Mouse (Mus musculus) heart, adult 11 months (tissue): Measurements from ENCODE around the gene Ubap1l.

Experiments
- DNase-seq: peaks from one replicate; pipeline ENCODE4 v3.0.0; 2022

The Ubap1l gene

GRCm38 (mm10) chr9:65411326-65411725 lies 50.5 kb downstream of the Ubap1l start:
- DNase-seq, result peak; percentile 66

DNA sequence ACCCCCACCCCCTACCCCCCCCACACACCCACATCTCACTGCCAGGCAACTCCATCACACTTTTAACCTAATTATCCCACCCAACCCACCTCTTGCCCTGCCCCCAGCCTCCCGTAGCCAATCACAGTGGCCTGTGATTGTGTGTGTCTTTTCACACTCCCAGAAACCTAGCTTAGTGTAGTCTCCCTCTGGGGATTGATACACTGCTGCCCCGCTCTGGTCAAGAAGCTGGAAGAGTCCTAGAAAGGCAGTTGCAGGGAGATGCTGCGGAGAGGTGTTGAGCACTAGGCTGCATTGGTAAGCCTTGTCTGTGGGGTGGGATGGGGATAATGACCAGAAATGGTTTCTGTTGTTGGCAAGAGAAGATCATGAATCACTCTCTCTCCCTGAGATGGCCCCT lies 56.9 kb downstream of the Ubap1l start:
- no peak for DNase-seq

DNA sequence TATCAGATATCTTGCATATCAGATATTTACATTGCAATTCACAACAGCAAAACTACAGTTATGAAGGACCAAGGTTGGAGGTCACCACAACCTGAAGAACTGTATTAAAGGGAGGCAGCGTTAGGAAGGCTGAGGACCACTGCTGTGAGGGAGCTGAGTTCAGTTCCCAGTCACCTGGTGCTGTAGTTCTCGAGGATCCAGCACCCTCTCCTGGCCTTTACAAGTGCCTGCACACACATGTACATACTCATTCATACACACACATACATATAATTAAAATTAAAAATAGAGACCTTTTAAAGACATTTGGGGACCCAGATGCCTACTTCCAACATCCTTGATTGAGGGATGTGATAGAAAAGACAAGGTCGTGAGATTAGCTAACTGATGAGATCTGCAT lies 58.8 kb downstream of the Ubap1l start:
- DNase-seq, result no peak

DNA sequence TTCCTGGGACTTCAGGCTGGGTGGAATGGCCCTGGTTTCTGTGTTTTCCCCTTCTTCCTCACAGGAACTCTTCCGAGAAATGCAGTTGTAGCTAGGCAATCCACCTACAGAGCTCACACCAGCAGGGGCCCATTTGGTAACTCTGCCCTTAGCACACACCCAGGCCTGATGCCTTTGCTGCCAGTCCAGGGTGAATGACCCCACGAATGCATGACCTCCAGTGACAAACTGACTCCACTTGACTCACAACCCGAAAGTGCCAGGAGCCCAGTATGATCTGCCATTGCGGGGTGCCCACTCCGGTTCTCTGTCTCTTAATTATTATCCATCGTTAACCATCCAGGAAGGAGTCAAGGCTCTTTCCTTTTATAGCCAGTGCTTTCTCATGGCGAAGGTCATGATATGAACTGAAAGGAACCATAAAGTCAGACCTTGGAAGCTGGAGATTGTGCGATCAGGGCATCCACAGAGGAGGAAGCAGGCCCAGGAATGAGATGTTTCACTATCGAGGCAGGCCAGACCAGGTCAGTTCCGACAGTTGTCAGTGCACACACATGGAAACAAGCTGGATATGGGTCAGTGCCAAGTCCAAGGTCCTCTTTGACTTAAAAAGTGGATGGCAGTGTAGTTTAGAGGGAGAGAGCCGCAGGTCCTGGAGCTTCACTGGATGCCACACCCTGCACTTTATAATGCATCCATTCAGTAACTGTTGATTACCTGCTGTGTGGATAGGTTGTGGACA lies 62.1 kb downstream of the Ubap1l start, which contains the start of gene Slc51b:
Slc51b (minus strand) TSS at position 196 of the 742 bp plus-strand sequence.
- DNase-seq, result no peak

DNA sequence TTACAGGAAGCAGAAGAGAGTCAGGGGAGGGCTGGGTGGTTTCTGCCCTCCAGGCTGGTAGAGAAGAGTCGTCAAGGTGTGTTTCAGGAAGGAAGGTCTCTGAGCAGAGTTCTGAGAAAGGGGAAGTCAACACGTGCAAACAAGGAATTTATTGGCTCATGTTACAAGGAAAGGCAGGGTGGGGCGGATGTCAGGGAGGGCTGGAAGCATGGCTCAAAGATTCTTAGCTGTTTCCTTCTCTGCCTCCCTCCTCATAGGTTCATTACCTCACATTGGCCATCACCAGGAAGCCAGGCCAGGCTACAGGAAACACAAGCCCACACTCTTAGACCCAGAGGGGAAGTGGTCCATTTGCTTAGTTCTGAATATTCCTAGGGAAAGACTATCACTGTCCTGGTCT lies 63.6 kb downstream of the Ubap1l start:
- DNase-seq, result no peak

- DNase-seq, result no peak
Measured at GRCm38 (mm10) chr9:65427511-65427910, 66.7 kb downstream of the Ubap1l start.

DNA sequence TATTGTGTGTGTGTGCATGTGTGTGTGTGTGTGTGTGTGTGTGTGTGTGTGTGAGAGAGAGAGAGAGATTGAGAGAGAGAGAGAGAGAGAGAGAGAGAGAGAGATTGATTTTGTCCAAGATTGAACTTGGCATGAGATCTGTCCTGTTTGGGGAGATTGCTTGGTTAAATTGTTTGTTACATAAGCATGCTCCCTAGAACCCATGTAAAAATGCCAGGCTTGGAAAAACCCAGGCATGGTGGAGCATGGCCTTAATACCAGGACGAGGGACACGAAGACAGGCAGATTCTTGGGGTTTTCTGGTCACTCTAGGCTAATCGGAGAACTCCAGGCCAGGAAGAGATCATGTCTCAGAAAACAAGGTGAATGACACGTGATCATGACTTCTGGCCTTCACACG lies 67.2 kb downstream of the Ubap1l start:
- no peak for DNase-seq
